Mouse (Mus musculus): ENCODE data around the gene Senp7.
A peak's percentile ranks its signal among the peaks of the same experiment; 100 is the strongest.
"Not testable (repeated sequence)": the region's sequence is repeated elsewhere in the genome, so short reads cannot be mapped to it uniquely, and the experiment has no call there.

Gene Senp7

DNA sequence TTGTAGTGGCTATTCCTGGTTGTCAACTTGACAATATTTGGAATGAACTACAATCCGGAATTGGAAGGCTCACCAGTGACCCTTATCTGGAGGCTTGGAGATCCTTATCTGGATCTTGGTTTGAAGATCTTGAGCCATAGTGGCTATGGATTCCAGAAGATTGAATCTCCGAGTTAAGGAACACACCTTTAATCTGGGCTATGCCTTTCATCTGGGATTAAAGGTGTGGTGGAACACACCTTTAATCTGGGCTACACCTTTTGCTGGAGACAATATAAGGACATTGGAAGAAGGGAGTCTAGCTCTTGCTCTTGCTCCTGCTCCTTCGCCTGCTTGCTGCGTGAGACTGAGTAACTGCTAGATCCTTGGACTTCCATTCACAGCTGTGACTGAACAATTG is at the start of gene Senp7:
Gene Senp7 (plus strand): TSS at position 301 of the 400 bp plus-strand sequence.
- DNase-seq (ENCODE audit: extremely low read depth, low read depth, low spot score), result not testable (repeated sequence)

DNA sequence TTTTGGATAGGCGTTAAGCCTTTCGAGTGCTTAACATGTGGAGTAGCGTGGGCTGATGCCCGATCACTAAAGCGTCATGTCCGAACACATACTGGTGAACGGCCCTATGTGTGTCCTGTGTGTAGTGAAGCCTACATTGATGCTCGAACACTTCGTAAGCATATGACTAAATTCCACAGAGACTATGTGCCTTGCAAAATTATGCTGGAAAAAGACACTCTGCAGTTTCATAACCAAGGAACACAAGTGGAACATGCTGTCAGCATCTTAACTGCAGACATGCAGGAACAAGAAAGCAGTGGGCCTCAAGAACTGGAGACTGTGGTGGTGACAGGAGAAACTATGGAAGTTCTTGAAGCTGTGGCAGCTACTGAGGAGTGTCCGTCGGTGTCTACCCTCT is 41.3 kb upstream of the Senp7 start:
- no peak for DNase-seq (ENCODE audit: extremely low read depth, low read depth, low spot score)

DNA sequence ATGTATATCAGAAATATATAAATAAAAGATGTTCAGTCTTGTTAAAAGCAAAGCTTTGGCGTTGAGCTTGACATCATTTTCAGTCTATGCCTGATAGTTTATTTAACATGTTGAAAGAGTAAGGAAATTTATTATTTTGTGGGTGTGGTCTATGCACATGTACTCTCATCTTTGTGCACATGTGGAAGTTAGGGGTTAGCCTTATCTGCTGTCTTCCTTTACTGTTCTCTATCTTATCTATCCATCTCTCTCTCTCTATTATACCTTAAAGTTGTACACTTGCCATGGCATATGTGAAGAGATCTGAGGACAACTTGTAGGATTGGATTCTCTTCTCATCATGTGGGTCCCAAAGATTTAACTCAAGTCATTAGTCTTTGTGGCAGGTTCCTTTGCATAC is 39.3 kb upstream of the Senp7 start:
- DNase-seq (ENCODE audit: extremely low read depth, low read depth, low spot score), result no peak

DNA sequence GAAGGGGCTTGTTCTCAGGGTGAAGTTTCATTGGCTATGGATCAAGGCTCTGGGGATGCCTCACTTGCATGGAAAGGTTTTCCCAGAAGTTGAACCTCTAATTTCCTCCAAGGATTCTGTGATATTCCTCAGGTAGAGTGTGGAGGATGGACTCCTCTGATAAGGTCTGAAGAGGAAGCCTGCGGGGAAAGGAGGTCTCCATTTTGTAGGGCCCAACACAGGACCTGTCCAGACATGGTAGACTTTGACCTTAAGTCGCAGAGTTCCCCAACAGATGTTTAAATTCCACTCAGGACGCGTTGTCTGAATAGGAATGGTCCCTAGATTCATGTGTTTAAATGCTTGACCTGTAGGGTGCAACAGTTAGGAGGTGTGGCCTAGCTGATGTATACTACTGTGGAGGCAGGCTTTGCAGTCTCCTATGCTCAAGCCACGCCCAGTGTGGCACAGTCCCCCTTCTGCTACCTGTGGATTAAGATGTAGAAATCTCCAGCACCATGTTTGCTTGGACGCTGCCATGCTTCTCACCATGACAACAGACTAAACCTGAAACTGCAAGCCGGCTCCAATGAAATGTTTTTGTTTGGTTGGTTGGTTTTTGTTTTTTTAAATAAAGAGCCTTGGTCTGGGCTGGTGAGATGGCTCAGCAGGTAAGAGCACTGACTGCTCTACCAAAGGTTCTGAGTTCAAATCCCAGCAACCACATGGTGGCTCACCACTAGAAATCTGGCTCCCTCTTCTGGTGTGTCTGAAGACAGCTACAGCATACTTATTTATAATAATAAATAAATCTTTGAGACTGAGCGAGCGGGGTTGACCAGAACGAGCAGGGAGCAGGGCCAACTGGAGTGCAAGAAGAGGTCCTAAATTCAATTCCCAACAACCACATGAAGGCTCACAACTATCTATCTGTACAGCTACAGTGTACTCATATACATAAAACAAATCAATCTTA is 35.1 kb upstream of the Senp7 start:
- DNase-seq (ENCODE audit: extremely low read depth, low read depth, low spot score), result no peak

DNA sequence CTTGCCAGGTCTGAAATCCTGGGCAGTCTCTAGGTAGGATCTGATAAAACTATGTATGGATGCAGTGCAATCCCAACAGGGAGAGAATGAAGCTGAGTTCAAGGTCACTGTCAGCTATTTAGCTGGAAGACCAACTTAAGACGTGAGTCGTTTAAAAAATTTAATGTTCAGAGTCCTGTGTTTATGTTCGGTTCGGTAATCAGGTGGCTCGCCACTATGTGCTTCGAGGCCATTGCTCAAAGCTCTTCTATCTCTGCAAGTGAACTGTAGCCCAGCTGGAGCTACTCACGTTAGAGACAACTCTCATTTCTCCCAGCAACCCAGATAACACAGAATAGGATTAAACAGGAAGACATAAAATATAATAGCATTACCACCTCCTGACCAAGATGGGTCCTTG is 34.1 kb upstream of the Senp7 start:
- DNase-seq (ENCODE audit: extremely low read depth, low read depth, low spot score), result no peak

DNA sequence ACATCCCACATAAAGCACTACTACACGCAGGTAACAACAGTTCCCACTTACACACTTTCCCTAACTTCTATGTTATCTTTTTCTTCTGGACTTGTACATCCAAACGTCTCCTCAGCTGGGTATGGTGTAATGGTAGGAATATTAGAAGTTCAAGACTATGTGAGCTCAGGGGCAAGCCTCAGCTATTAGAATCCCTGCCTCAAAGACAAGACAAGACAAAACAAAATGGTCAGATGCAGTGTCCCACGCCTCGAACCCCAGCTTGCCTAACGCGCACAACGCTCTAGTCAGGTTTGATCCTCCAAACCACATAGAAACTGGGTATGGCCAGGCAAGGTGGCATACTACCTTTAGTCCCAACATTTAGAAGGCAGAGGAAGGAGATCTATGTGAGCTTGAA is 28.5 kb upstream of the Senp7 start:
- no peak for DNase-seq (ENCODE audit: extremely low read depth, low read depth, low spot score)

DNA sequence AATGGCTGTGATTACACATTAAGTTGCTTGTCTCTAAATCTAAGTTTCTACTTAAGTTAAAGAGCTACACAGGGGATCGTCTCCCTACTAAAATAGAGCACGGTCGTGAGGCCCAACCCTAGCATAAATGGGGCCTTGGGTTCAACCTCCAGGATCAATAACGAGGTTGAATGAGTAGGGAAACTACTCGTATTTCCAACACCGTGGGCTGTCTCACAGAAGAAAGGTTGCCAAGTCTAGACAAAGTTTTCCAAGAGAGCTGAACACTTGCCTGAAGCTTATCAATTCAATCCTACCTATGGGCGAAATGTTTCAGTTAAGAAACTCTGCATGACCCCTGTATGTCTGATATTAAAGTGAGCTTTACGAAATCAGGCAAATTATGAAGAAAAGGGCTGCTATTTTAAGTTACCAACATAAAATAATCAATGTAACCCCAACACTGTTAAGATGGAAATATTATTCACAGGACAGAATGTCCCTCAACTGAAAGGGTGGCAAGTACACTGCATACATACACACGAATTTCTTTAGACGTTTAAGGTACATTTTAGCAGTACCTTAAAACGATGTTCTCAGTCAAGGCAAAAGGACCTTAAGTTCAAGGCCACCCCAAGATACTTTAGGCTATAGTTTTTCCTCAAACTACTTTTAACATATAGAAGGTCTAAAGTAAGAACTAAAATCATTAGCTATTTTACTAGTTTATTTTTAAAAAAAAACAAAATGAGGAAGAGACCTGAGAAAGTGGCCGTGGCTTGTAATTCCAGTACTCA is 20.1 kb upstream of the Senp7 start:
- no peak for DNase-seq (ENCODE audit: extremely low read depth, low read depth, low spot score)

DNA sequence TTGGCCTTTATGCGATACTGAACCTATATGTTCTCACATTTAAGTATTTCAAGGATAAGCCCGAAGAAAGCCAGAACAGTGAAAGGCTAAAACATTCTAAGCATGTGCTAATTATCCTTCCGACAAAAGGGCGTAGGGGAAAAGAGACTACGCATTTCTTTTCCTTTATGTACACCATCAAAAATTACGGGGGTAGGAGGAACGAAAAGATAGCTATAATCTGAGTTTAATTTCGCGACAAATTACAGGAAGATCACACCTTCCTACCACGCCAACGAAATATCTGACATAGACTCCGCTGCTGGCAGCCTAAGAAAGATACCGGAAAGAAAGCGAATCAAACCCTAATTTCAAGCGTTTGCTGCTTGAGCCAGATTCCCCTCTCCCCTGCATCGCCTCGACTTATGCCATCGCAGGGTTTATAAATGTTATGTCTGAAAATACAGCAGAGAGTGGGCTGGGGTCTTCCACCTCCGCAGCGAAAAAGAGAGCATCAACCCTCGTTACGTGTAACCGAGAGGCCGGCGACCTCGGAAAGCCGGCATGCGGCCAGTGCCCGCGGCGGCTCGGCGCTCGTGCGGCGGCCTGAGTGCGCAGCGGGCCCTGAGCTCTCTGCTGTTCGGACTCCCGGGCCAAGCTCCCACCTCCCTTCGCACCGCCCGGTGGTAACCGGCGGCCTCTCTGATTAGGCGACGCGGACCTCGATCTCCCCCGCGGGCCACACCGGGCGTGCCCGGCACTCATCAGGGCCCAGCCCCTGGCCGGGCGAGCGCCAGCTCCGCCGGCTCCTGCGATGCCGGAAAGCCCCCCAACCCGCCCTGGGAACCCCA is 19.2 kb upstream of the Senp7 start:
- DNase-seq (ENCODE audit: extremely low read depth, low read depth, low spot score), result no peak

DNA sequence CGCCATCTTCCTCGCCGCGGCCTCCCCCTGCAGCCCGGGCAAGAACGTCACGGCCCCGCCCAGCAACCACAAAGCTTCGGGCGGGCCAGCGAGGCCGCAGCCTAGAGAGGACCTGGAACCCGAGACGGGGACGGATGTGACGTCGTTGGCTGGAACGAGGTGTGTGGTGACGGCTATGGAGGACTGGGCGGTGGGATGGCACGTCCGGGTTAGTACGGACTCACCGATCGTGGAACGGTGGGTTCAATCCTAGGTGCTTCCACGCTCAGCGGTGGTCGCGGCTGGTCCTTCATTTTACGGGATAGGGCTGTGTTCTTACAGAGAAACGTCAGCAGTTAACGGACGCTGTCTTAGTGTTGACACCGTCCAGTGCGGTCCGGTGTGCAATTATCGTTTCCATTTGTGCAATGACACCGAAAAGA is 18.5 kb upstream of the Senp7 start, which contains the start of gene Pcnp:
Gene Pcnp (minus strand): TSS at position 79 of the 422 bp plus-strand sequence.
- peak; percentile 58 for DNase-seq (ENCODE audit: extremely low read depth, low read depth, low spot score)

DNA sequence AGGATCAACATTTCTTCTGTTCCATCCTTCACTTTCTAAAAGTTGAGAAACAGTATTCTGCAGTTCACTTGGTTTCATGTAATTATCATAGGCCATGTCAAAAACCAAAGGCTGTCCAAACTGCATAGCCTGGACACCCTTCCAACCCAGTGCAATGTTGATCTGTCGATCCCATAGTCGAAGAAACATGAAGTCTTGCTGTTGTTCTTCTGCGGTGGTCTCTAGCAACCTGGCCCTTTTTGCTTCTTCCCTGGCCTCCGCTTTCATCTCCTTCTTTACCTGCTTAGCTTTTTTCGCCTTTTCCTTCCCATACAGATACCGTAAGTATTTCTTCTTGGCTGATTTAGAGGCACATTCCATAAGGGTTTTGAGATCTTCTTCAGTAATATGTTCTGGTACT is 13.6 kb upstream of the Senp7 start:
- DNase-seq (ENCODE audit: extremely low read depth, low read depth, low spot score), result no peak

DNA sequence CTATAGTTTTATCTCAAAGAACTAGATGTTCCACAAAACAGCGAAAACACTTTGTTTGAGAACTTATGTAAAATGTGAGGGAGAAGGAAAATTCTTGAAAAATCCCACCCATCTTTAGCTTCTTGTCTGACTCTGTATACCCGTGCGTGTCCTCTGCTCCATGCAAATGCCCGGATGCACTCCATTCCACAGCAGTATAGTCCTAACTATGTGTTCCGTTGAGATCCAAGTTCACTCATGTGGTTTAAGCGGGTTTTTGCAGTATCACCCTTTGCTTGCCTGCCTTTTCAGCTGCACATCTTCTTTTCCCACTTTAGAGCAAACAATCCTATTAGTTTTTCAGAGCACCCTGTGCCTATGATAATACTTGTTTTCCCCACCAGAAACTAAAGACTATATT is 11.6 kb upstream of the Senp7 start:
- DNase-seq (ENCODE audit: extremely low read depth, low read depth, low spot score), result no peak

DNA sequence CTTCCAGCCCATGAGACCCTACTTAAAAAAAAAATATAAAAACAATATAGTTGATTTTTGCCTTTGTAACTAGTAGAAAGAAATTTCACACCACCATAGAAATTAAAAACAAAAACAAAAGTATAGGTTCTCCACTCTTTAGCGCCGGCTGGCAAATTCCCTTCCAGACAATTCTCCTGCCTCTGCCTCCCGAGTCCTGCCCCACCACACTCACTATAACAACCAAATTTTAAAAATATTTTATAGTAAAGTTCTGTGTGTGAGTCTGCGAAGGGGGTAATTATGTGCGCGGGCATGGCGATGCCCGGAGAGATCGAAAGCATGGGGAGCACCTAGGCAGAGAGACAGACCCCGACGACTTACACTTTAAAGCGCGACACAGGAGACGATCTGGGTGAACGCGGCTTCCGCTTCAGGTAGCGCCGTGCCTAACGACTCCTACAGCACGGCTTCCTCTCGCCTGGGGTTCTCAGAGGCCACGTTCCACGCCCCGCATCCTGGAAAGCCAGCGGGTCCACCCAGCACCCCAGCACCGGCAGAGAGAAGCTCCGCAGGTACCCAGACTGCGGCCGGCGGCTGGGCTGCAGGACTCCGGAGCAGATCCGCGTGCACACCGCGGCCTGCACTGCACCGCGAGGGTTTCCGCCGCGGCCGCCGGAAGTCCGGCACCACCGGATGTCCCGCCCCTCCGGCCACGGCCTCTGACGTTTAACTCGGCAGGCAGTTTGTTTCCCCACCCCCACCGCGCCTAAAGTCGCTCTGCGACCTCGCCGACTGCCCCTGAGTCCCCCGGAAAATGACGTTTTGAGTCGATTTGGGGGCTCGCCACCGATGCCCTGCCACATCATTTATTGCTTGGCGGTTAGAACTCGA is 10.8 kb upstream of the Senp7 start, which contains the start of gene Trmt10c:
Gene Trmt10c (minus strand): TSS at position 682 of the 873 bp plus-strand sequence.
- DNase-seq (ENCODE audit: extremely low read depth, low read depth, low spot score), result no peak

DNA sequence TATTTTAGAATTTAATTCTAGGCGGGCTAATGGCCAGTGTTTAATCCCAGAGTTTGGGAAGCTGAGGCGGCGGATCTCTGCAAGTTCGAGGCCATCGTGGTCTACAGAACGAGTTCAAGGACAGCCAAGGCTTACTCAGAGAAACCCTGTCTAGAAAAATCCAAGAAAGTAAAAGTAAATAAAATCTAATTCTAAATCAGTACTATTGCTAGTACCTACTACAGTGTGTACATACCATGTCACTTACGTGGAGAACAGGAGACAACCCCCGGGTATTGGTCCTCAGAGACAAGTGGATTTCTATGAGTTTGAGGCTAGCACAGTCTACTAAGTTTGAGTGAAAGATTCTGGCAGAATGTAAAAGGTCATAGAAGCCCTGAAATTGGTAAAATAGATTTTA is 10.0 kb upstream of the Senp7 start:
- DNase-seq (ENCODE audit: extremely low read depth, low read depth, low spot score), result no peak

DNA sequence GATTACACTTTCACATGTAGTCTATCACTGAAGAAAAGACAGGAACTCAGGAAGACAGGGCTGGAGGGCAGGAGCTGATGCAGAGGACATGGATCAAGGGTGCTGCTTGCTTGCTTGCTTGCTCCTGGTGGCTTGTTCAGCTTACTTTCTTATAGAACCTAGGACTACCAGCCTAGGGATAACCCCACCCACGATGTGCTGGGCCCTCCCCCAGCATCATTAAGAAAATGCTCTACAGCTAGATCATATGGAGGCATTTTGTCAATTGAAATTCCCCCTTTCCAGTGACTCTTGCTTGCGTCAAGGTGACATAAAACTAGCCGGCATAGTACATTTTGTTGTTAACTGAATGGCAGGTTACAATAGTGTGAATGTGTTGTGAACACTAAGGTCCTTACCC is 7.8 kb downstream of the Senp7 start:
- DNase-seq (ENCODE audit: extremely low read depth, low read depth, low spot score), result no peak

DNA sequence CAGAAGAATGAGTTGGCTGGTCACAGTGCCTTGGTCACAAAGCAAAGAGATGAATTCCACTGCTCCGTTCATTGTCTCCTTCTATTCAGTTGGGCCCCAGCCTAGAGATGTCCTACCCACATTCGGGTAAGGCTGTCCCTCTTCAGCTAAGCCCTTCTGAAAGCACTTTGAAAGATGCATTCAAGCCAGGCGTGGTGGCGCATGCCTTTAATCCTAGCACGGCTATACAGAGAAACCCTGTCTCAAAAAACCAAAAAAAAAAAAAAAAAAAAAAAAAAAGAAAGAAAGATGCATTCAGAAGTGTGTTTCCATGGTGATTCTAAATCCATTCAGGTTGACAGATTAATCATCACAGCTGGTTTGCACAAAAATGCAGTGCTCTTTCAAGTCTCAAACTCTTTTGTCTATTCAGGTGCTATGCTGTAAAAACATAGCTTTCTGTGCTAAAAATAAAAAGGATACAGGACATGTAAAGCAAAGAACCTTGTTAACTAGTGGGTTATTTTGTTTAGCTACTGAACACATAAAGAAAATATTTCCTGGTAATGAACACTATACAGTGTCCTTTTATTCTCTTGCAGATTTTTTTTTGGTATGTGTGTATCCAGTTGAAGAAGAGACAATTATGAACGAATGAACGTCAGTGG is 8.9 kb downstream of the Senp7 start:
- DNase-seq (ENCODE audit: extremely low read depth, low read depth, low spot score), result no peak

DNA sequence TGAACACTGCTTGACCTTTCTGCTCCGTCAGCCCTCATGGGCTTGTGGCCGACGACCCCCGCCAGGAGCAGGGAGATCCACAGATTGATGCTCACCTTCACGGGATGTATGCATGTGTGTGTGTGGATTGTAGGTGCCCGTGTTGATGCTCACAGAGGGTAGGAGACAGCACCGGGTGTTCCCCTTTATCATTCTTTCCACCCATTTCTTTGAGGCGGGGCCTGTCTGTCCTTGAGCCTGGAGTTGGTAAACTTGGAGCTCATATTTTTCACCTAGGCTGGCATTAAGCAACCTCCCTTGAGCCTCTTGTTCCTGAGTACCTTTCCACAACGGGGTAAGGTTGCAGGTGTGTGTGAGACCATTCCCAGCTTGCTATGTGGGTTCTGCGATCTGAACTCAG is 10.0 kb downstream of the Senp7 start:
- no peak for DNase-seq (ENCODE audit: extremely low read depth, low read depth, low spot score)

DNA sequence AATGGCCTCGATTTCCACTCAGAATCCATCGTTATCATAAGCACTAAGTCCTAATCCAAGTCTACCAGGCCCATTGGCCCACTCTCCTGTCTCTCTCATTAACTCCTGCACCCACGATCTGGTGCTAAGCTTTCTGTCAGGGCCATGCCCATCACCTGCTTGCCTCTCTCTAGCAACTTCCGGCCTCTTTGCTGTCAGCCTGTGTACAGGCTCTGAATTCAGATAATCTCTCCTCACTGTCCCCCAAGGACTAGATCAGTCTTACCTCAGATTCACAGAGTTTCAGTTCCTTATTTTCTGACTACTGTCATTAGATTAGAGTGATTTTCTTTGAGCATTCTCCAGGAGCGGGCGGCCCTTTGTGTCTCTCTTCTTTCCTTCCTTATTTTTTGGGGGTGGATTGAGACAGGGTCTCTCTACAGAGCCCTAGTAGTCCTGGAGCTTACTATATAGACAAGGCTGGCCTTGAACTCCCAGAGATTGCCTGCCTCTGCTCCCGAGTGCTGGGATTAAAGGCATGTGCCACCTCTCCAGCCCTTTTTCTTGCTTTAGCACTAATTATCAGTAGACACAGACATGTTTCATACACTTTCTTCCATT is 14.0 kb downstream of the Senp7 start:
- DNase-seq (ENCODE audit: extremely low read depth, low read depth, low spot score), result no peak

DNA sequence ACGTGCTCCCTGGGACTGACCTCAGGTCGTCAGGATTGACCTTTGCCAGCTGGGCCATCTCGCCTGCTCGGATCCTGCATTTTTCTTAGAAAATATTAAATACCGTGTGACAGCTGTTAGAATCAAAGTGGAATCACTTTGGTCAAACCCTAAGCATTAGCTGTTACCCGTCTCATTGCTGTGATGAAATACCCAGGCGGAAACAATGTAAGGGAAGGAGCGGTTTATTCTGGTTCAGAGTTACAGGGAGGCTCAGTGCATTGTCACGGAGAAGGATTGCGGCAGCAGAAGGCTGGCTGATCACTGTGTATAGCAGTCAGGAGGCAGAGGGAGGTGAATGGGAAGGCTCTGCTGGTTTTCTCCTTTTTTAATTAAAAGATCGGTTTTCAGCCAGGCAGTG is 14.8 kb downstream of the Senp7 start:
- no peak for DNase-seq (ENCODE audit: extremely low read depth, low read depth, low spot score)

DNA sequence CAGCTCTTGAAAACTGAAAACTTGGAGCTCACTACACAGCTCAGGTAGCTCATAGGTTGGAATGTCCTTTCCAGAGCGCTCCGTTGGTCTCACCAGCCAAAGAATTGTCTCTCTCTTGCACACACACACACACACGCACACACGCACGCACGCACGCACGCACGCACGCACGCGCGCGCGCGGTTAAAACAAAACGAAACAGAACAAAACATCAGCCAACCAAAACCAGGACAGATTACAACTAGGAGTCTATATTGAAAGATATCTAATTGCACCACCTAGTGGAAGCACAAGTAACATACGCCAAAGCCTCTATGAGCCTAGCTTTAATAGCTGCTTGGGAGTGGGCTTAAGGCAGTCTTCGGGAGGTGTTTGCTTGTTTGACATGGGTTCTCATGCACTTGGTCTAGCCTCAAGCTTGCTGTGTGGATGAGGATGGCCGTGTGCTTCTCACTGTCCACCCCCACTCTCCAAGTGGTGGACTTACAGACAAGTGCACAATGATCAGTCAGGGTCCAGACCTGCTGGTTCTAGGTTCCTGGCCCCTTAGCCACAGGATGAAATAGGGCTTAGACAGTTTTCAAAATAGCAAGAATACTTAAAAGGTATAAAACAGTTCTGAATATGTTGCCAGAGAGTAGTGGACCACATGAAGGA is 16.3 kb downstream of the Senp7 start:
- DNase-seq (ENCODE audit: extremely low read depth, low read depth, low spot score), result no peak

Data from fat pad, adult 2 months (tissue).